Mouse (Mus musculus) hindbrain, embryonic 15.5 days (tissue): ENCODE measurements around the gene Anapc1. TPM values are rescaled to one million over a fixed set of nuclear protein-coding genes. Genes with fewer than 3 reads are reported as not detected.

ENCODE experiments used
- polyA plus RNA-seq: library from polyadenylated mRNA; unstranded; fragments of >200 nt; fragmentation: Nextera tagmentation; extraction: Ambion mirVana; gene quantifications from 2 replicates; pipeline ENCODE4 v1.2.1, GENCODE M21; 2015

Gene Anapc1
- polyA plus RNA-seq, 1 experiment from 2014 or later, result 45.1 TPM

Other genes starting within 250 kb of the Anapc1 start
- not detected in 2 replicates for gene Spdye4c, start 96.2 kb downstream of the Anapc1 start, polyA plus RNA-seq
- gene Mertk, start 11.6 kb upstream of the Anapc1 start, polyA plus RNA-seq, result 2.1 and 2.5 TPM in 2 replicates
- 34.1 and 38.9 TPM in 2 replicates for gene Tmem87b, start 130.7 kb upstream of the Anapc1 start, polyA plus RNA-seq
- gene Fbln7, start 175.6 kb upstream of the Anapc1 start, polyA plus RNA-seq, result 2.5 TPM in 2 replicates